Mouse (Mus musculus): ENCODE results near the gene Nrgn.

DNA sequence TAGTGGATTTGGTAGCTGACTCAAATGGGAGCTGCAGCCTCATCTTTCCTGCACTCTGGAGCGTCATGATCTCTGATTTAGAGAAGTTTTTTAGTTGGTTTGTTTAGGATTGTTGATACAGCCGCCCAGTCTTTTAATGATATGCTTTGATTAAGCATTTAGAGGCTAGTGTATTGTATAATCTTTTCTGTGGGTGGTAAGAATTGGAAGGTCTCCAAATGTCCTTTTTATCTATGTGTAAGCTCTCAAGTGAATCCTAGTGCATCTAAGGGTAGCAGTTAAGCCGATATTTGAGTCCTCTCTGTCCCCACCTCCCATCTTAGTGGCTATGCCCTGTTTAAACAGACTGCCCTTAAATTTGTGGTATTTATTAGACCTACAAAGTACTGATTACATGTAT, 38.2 kb downstream of the Nrgn start:
- TF ChIP-seq EP300 (IDR thresholded peaks at IDR 0.05) (no peak), CTCF (IDR thresholded peaks at IDR 0.05) (no peak)
